Mouse (Mus musculus) adipose tissue, adult 10 weeks (tissue): Measurements from ENCODE around the gene Ostm1. TPM values are rescaled to one million over a fixed set of nuclear protein-coding genes. Genes with fewer than 3 reads are reported as not detected.

Experiments
- polyA plus RNA-seq: library from polyadenylated mRNA; stranded (reverse); fragments of 350-450 nt; fragmentation: Illumina TruSeq; extraction: RNeasy Lipid Tissue Mini Kit (QIAGEN cat#74804); gene quantifications from one replicate; pipeline ENCODE4 v1.2.3, GENCODE M21; 2014; ENCODE audit warnings: low read depth, low replicate concordance

Gene Ostm1
- 31.4 TPM for polyA plus RNA-seq

GRCm38 (mm10) chr10:42583157-42583872 is at the start of gene Ostm1, which contains the start of gene Nr2e1:
Gene Ostm1 (plus strand): TSS chr10:42583822.
Gene Nr2e1 (minus strand): TSS chr10:42583632.

Other genes starting within 250 kb of the Ostm1 start
- 8.2 TPM for gene Afg1l, start 105.3 kb upstream of the Ostm1 start, polyA plus RNA-seq
- 149 TPM for gene Snx3, start 81.8 kb upstream of the Ostm1 start, polyA plus RNA-seq
- not detected for gene Nr2e1, start 190 bp upstream of the Ostm1 start, polyA plus RNA-seq
- 67.4 TPM for gene Sec63, start 177.7 kb downstream of the Ostm1 start, polyA plus RNA-seq